Mouse (Mus musculus): Measurements from ENCODE around the gene Mecr. TPM values are rescaled to one million over a fixed set of nuclear protein-coding genes. Genes with fewer than 3 reads are reported as not detected.

Gene Mecr
- polyA plus RNA-seq, 1 experiment from 2014 or later: 49.7 TPM

DNA sequence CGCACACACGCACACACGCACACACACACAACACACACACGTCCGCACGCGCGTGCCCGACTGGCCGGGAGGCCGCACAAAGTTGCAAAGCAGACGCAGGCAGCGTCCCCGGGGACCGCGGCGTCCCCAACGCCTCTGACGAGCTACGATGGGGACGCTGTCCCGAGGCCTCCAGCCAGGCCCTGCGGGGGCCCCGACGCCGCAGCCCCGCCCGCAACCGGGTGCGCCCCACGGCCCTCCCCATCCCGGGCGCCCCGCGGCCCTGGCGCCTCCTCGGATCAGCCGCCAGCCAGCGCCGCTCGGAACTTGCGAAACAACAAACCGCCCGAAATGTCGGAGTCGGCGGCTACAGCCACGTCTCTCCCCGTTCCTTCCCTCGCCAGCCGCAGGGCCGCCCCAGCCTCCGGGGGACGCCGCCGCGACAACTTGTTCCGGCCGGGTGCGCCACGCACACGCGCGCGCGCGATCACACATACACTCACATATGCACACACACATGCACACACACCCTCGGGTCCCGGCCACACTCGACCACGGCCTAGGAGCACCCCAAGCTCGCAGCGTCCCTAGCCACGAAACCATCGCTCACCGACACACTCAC lies 6.3 kb upstream of the Mecr start:
- H3K4me3 ChIP-seq (replicated peaks): peak overlapping the region; percentile 63

DNA sequence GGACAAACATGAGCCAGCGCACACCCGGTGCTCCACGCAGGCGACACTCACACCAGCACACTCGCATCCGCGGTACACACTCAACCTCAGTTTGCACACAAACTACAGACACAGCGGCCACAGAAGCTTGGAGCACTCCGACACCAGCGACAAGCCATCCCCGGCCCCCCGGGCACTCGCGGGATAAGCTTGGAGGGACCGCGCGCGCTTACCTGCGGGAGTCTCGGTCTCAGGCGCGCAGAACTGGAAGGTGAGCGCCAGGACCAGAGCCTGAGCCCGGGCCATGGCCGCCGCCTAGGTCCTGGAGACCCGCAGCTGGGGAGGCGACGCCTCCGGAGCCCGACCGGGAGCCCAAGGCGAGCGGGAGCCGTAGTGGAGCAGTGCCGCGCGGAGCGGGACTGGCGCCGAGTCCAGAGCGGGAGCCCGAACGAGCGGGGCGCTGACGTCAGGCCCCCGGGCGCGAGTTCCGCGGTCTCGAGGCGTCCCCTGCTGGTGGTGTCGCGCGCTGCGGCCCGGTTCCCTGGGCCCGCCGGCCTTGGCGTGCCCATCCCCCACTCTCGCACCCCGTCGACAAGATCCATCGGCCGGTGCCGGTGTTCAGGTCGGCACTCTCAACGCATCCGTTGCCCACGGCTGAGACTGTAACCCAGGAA lies 5.3 kb upstream of the Mecr start, which contains the start of gene Ptpru:
TSS of gene Ptpru (minus strand) at position 417 of the 653 bp plus-strand sequence.
- H3K4me3 ChIP-seq (replicated peaks): peak within 1 kb of the TSS; percentile 63
- peaks cover 41% of the 10 kb centered on the region for H3K4me1 ChIP-seq

More for the DNA sequence above, 6.3 kb upstream of the Mecr start:
- ATAC-seq (ENCODE audit: insufficient number of reproducible peaks, low FRiP score, low TSS enrichment, low read depth): no peak
- peak overlapping the region; percentile 34 for H3K27ac ChIP-seq (replicated peaks)
- H3K9ac ChIP-seq: peak overlapping the region; percentile 74
- under 1% methylated on average over 76 of the region's 76 CpGs for WGBS
- peaks cover 15% of the 10 kb centered on the region for H3K27me3 ChIP-seq
- no peaks in the 10 kb centered on the region for H3K36me3 ChIP-seq
- peak overlapping the region; percentile 94 for H3K4me2 ChIP-seq (replicated peaks)
- H3K4me1 ChIP-seq: peaks cover 41% of the 10 kb centered on the region
- no peaks in the 10 kb centered on the region for H3K9me3 ChIP-seq (replicated peaks)

DNA sequence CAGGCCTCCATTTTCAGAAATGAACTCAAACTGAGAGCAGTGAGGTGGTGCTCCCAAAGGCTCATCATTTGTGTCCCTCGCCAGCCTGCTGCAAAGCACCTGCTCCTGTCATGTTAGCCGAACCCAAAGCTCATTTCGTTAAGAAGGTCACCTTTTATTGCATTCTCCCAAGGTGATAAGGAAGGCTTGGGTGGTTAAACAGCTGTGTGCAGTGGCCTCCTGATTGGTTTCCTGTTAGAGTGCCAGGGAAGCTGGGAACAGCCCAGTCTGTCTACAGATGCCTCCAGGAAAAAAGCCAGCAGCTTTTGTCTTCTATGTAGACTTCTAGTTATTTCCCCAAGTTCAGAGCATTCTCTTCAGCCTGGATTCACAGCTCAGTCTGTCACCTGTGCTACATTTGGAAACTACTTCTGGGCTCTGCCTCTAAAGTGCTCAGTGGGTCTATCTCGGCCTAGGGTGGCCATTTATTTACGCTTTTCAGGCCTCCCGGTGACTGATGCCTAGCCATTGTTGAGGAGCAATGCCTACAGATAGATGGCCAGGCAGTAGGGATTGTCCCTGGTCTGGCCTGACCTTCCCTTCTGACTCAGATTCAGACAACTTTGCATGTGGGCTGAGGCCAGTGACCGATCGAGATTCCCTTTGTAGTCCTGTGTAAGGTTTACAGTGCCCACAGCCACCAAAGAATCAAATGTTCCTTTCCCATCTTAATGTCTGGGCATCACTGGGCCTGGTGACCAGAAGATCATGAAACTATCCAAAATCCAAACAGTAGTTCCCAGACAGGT lies 2.9 kb downstream of the Mecr start:
- no peak overlapping the region for H3K27ac ChIP-seq (replicated peaks)
- 81% methylated on average over 8 of the region's 8 CpGs for WGBS
- no peaks in the 10 kb centered on the region for H3K36me3 ChIP-seq
- H3K4me1 ChIP-seq: peaks cover 31% of the 10 kb centered on the region
- no peak overlapping the region for H3K9ac ChIP-seq
- no peaks in the 10 kb centered on the region for H3K9me3 ChIP-seq (replicated peaks)
- no peak overlapping the region for H3K4me3 ChIP-seq (replicated peaks)
- H3K4me2 ChIP-seq (replicated peaks): no peak overlapping the region
- peaks cover 2% of the 10 kb centered on the region; the same call in 1 of the 2 replicates for H3K27me3 ChIP-seq
- ATAC-seq (ENCODE audit: insufficient number of reproducible peaks, low FRiP score, low TSS enrichment, low read depth): no peak

More for the DNA sequence above, 5.3 kb upstream of the Mecr start, which contains the start of gene Ptpru:
- peak within 1 kb of the TSS; percentile 52 for H3K27ac ChIP-seq (replicated peaks)
- WGBS: under 1% methylated on average over 72 of the region's 72 CpGs
- H3K27me3 ChIP-seq: peaks cover 15% of the 10 kb centered on the region
- ATAC-seq (ENCODE audit: insufficient number of reproducible peaks, low FRiP score, low TSS enrichment, low read depth): peak; percentile 72
- peak within 1 kb of the TSS; percentile 94 for H3K4me2 ChIP-seq (replicated peaks)
- H3K36me3 ChIP-seq: no peaks in the 10 kb centered on the region
- H3K9ac ChIP-seq: peak within 1 kb of the TSS; percentile 74
- no peaks in the 10 kb centered on the region for H3K9me3 ChIP-seq (replicated peaks)

DNA sequence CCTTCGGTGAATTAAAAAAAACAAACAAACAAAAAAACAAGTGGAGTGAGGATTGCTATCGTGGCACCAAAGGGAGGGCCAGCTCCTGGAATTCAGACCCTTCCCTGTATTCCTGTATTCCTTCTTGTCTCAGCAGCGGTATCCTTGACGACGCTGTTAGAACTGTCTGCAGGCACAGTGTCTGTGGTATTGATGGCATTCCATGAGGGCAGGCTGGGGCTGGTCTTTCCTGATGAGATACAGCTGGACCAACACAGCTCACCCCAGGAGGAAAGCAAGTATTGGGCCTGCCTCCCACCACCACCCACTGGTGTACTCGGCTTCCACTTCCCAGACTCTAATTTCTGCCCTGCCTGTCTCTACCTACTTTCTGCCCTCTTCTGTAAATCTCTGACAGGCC lies 4.8 kb downstream of the Mecr start:
- Histone ChIP-seq H3K9me3 (replicated peaks) (no peaks in the 10 kb centered on the region), H3K27me3 (no peaks in the 10 kb centered on the region), H3K4me1 (peaks cover 31% of the 10 kb centered on the region), H3K4me2 (replicated peaks) (no peak overlapping the region), H3K36me3 (no peaks in the 10 kb centered on the region), H3K9ac (no peak overlapping the region), H3K27ac (replicated peaks) (no peak overlapping the region), H3K4me3 (replicated peaks) (no peak overlapping the region)
- WGBS: 36% methylated on average over 6 of the region's 6 CpGs
- no peak for ATAC-seq (ENCODE audit: insufficient number of reproducible peaks, low FRiP score, low TSS enrichment, low read depth)

DNA sequence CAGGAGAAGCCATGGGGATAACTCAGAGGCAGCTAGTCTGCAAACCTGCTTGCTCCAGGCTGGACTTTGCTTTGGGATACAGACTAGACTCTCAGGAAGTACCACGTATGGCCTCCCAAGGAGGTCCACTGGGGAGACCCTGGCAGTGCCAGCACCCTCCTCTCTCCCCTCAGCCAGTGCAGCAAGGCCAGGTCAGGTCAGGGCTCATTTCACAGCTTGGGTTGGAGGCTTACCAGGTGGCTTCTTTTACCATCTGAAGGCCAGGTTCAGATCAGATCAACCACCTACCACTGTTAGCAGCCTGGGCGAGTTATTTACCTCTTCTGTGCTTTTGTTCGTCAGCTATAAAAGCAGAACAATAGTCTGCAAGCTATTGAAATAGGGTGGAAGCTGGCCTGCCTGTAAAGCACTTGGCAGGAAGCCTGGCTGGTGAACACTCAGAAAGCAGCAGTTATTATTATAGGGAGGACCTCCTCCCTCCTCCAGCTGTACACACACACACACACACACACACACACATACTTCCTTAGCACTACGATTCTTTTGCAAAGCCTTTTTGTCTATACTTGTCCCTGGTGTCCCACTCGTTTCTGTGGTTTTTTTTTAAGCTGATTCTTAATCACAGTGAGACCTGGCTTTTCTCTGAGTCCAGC lies 6.8 kb downstream of the Mecr start:
- ATAC-seq (ENCODE audit: insufficient number of reproducible peaks, low FRiP score, low TSS enrichment, low read depth): no peak
- Histone ChIP-seq H3K9me3 (replicated peaks) (no peaks in the 10 kb centered on the region), H3K27ac (replicated peaks) (peak overlapping the region; percentile 73), H3K4me1 (peaks cover 20% of the 10 kb centered on the region), H3K9ac (no peak overlapping the region), H3K4me2 (replicated peaks) (no peak overlapping the region), H3K4me3 (replicated peaks) (no peak overlapping the region), H3K36me3 (no peaks in the 10 kb centered on the region), H3K27me3 (no peaks in the 10 kb centered on the region)
- 27% methylated on average over 5 of the region's 5 CpGs for WGBS

DNA sequence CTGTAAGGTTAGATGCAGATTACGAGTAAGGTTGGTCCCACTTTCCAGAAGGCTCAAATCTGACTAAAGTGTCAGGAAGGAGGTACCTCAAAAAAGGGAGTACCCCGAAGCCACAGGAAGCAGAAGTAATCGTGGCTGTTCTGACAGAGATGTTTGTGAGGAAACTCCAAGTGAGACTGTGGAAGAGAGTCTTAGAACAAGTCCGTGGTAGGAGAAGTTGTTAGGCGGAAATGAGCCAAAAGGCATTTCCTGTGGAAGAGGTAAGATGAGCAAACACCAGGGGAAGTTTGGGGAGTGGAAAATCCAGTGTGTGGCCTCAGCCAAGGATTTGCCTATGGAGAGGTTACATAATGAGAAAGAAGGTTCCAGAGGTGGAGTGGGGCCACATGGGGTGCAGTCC lies 11.7 kb downstream of the Mecr start:
- ATAC-seq (ENCODE audit: insufficient number of reproducible peaks, low FRiP score, low TSS enrichment, low read depth): no peak
- WGBS: 74% methylated on average over 5 of the region's 5 CpGs
- Histone ChIP-seq H3K4me1 (peaks cover 10% of the 10 kb centered on the region), H3K9me3 (replicated peaks) (no peaks in the 10 kb centered on the region), H3K4me2 (replicated peaks) (no peak overlapping the region), H3K36me3 (peaks cover 27% of the 10 kb centered on the region), H3K27me3 (no peaks in the 10 kb centered on the region), H3K9ac (no peak overlapping the region), H3K4me3 (replicated peaks) (no peak overlapping the region), H3K27ac (replicated peaks) (no peak overlapping the region)

DNA sequence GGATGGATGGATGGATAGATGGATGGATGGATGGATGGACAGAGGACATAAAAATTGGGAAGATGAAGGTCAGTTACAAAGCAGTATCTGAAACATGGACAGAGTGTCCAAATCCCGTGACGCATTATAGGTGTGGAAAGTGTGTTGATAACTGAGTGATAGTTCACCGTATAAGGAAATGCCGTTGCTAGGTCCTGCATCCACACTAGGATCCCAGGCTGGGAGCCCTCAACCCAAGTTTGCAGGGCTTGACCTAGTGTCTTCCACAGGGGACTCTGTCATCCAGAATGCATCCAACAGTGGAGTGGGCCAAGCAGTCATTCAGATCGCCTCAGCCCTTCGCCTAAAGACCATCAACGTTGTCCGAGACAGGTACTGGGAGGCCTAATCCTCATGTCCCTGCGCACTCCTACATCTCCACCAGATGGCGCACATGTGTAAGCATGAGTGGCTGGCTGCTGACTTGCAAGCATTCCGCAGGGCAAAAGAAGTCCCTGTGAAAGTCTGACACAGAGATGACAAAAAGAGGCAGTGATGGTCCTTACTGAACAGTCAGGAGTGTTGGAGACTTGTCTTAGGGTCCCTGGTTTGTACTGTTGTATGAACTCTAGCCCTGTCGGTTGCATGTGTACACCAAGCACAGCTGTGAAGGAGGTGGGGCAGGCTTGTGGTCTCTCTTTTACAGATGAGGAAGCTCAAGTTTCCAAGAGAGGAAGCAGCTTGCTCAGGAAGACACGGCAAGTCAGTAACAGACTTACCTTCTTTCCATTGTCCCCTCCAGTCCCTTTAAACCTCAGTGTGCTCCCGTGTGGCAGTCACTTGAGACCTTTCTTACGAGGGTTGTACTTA lies 17.4 kb downstream of the Mecr start:
- Histone ChIP-seq H3K4me2 (replicated peaks) (no peak overlapping the region), H3K27me3 (no peaks in the 10 kb centered on the region), H3K36me3 (peaks cover 51% of the 10 kb centered on the region), H3K9me3 (replicated peaks) (no peaks in the 10 kb centered on the region), H3K27ac (replicated peaks) (no peak overlapping the region), H3K9ac (no peak overlapping the region), H3K4me3 (replicated peaks) (no peak overlapping the region), H3K4me1 (no peaks in the 10 kb centered on the region)
- WGBS: 40% methylated on average over 15 of the region's 15 CpGs
- ATAC-seq (ENCODE audit: insufficient number of reproducible peaks, low FRiP score, low TSS enrichment, low read depth): 0 out of 2 replicates have a peak, but pooled peaks have one; percentile 44

DNA sequence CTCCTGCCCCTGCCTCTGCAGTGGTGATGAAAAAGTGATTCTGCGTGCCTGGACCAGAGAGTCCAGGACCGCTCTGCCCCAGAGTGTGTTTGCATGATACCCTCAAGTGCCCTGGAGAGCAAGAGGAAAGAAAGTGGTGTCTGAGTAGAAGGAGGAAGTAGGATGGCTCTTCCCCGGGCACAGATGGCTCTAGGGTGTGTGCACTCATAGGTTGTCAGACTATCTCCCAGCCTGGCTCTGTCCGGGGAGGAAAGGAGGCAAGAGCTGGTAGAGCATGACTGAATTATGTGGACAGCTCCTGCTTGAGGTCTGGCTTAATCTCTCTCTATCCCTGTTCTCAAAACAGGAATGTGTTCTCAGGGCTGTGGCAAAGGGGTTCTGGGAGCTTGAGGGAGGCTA lies 18.1 kb downstream of the Mecr start:
- Histone ChIP-seq H3K4me1 (no peaks in the 10 kb centered on the region), H3K4me2 (replicated peaks) (no peak overlapping the region), H3K27ac (replicated peaks) (no peak overlapping the region), H3K27me3 (no peaks in the 10 kb centered on the region), H3K4me3 (replicated peaks) (no peak overlapping the region), H3K36me3 (peaks cover 55% of the 10 kb centered on the region), H3K9me3 (replicated peaks) (no peaks in the 10 kb centered on the region), H3K9ac (no peak overlapping the region)
- WGBS: 73% methylated on average over 4 of the region's 4 CpGs
- ATAC-seq (ENCODE audit: insufficient number of reproducible peaks, low FRiP score, low TSS enrichment, low read depth): no peak

DNA sequence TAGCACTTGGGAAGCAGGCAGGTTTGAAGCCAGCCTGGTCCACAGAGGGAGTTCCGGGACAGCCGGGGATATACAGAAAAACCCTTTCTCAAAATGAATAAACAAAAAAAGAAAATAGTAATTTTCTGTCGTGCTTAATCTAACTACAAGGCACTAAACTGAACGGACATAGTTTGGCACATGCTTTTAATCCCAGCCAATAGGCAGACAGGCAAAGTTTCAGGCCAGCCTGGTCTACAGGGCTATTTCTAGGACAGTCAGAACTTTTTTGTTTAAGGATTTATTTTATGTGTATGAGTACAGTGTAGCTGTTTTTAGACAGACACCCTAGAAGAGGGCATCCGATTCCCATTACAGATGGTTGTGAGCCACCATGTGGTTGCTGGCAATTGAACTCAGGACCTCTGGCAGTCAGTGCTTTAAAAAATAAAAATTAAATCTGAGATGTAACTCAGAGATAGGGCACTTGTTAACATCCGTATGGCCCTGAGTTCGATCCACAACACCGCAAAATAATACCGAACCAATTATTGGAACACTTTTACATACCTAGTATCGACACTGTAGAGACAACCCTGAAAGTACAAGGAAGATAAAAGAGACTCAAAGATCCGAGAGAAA lies 29.5 kb downstream of the Mecr start:
- 6% methylated on average over 11 of the region's 11 CpGs for WGBS
- H3K4me1 ChIP-seq: peaks cover 30% of the 10 kb centered on the region
- no peak for ATAC-seq (ENCODE audit: insufficient number of reproducible peaks, low FRiP score, low TSS enrichment, low read depth)
- H3K4me3 ChIP-seq (replicated peaks): peak overlapping the region; percentile 99
- H3K36me3 ChIP-seq: peaks cover 6% of the 10 kb centered on the region; the same call in 1 of the 2 replicates
- H3K4me2 ChIP-seq (replicated peaks): peak overlapping the region; percentile 53
- H3K9me3 ChIP-seq (replicated peaks): no peaks in the 10 kb centered on the region
- H3K9ac ChIP-seq: peak overlapping the region; percentile 72
- H3K27me3 ChIP-seq: no peaks in the 10 kb centered on the region
- H3K27ac ChIP-seq (replicated peaks): peak overlapping the region; percentile 94
